In the genomic region with DNA sequence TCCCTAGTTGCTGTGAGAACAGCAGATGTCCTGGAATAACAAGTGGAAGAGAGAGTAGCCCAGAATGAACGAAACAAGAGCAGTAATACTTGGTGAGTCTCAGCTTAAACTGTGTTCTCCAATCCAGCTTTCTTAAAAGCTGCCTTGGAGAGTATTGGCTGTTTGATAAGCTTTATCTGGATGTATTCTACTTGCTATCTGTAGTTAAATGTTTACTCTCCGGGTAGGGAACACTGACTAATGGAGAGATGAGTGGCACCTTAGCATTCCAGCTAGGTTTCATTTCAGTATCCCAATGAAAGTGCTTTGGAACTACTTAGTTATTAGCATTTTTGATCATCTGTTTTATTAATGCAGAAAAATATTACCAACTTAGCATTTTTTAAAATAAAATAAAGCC, we compare ENCODE assay signal across 15 mouse cellular contexts.
"Had no signal": no experiment of that assay in that cellular context is flagged by ENCODE, and none has a peak within 500 bp of the region (broad histone marks: within the 10 kb centered on the region; RNA-seq: fewer than 3 reads in every experiment).

No protein-coding gene starts in this region.

- H3K36me3 ChIP-seq: neural tube, embryonic 12.5 days; neural tube, embryonic 13.5 days; neural tube, embryonic 15.5 days had no signal

- H3K27ac ChIP-seq: neural tube, embryonic 12.5 days; neural tube, embryonic 13.5 days; neural tube, embryonic 15.5 days had no signal

- H3K9ac ChIP-seq: neural tube, embryonic 12.5 days; neural tube, embryonic 13.5 days; neural tube, embryonic 15.5 days had no signal

- H3K4me1 ChIP-seq: neural tube, embryonic 12.5 days; neural tube, embryonic 13.5 days; neural tube, embryonic 15.5 days had no signal

- H3K9me3 ChIP-seq: neural tube, embryonic 12.5 days; neural tube, embryonic 13.5 days; neural tube, embryonic 15.5 days had no signal

- H3K4me3 ChIP-seq: neural tube, embryonic 12.5 days; neural tube, embryonic 13.5 days; neural tube, embryonic 15.5 days had no signal

- H3K27me3 ChIP-seq: neural tube, embryonic 12.5 days; neural tube, embryonic 13.5 days; neural tube, embryonic 15.5 days had no signal

- DNase-seq: retina, postnatal 1 day; right cerebral cortex, adult 18-20 months; right cerebral cortex, postnatal 14 days; right cerebral cortex, postnatal 25 days; right cerebral cortex, postnatal 4 days; spleen, adult 18-20 months; thymus, adult 18-20 months; thymus, adult 2 months; thymus, postnatal 14 days; thymus, postnatal 25 days; thymus, postnatal 36 days; thymus, postnatal 4 days had no signal

- H3K4me2 ChIP-seq: neural tube, embryonic 12.5 days; neural tube, embryonic 13.5 days; neural tube, embryonic 15.5 days had no signal
